Mouse (Mus musculus): ENCODE results near the gene Gm45062.

DNA sequence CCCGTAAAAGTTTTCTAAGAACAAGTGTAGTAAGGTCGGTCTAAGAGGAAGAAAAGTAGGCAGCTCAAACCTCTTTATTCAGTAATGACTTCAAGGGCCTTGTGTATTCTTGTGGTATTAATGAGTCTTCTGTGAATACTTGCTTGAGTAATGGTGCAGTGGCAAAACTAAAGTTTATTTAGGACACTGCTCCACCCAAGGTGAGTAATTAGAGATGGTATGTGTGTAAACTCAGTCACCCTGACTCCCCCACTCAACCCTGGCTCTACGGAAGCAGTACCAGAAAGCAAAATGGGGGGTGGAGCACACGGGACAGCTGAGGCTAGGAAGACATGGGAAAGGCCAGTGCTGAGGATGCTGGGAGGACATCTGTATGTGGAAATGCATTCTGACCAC lies 236.6 kb downstream of the Gm45062 start:
- no peak for TF ChIP-seq CTCF (IDR thresholded peaks at IDR 0.05; ENCODE audit: borderline replicate concordance, control insufficient read depth, extremely low read depth, insufficient read depth, low read length, poor library complexity)
- no peak for TF ChIP-seq POLR2A (IDR thresholded peaks at IDR 0.05; ENCODE audit: control insufficient read depth, extremely low read depth, insufficient read depth, low read length, poor library complexity)

Measured in thymus, adult 2 months (tissue).